Mouse (Mus musculus) limb, embryonic 14.5 days (tissue): ENCODE results near the gene Ubxn2a. TPM values are rescaled to one million over a fixed set of nuclear protein-coding genes. Genes with fewer than 3 reads are reported as not detected.
A peak's percentile ranks its signal among the peaks of the same experiment; 100 is the strongest.

ENCODE experiments used
- ATAC-seq: fragments of 200-750 bp; cut with Nextera tagmentation; 2 replicates; pipeline ENCODE4 v1.8.0; 2017; ENCODE audit warnings: low read depth, moderate number of reproducible peaks, moderate TSS enrichment; ENCODE audit not compliant: low FRiP score
- DNase-seq: peaks from one replicate; pipeline ENCODE4 v3.0.0-alpha.2; 2015; ENCODE audit warnings: low spot score
- H3K27ac ChIP-seq: fragments of 300-500 bp; sonication (generic); replicated peaks from 2 replicates; pipeline ENCODE4 v1.5.1; 2014; ENCODE audit warnings: low read depth, mild to moderate bottlenecking, low read length, moderate library complexity, mixed read lengths
- H3K27me3 ChIP-seq: fragments of 300-500 bp; sonication (generic); 2 replicates; pipeline ENCODE4 v1.6.1; 2014; ENCODE audit warnings: low read length, mixed read lengths; ENCODE audit not compliant: control insufficient read depth, insufficient read depth
- H3K36me3 ChIP-seq: fragments of 300-500 bp; sonication (generic); 2 replicates; pipeline ENCODE4 v1.6.1; 2014; ENCODE audit warnings: mild to moderate bottlenecking, low read length, moderate library complexity, mixed read lengths; ENCODE audit not compliant: control insufficient read depth, insufficient read depth
- H3K4me1 ChIP-seq: fragments of 300-500 bp; sonication (generic); 2 replicates; pipeline ENCODE4 v1.6.1; 2014; ENCODE audit warnings: antibody characterized with exemption, low read length, mixed read lengths; ENCODE audit not compliant: control insufficient read depth, insufficient read depth
- H3K4me2 ChIP-seq: fragments of 300-500 bp; sonication (generic); replicated peaks from 2 replicates; pipeline ENCODE4 v1.6.1; 2014; ENCODE audit warnings: low read depth, mild to moderate bottlenecking, low read length, moderate library complexity; ENCODE audit not compliant: severe bottlenecking
- H3K4me3 ChIP-seq: fragments of 300-500 bp; sonication (generic); replicated peaks from 2 replicates; pipeline ENCODE4 v1.5.1; 2014; ENCODE audit warnings: low read length
- H3K9ac ChIP-seq: fragments of 300-500 bp; sonication (generic); 2 replicates; pipeline ENCODE4 v1.6.1; 2014; ENCODE audit warnings: mild to moderate bottlenecking, low read depth, low read length, moderate library complexity; ENCODE audit not compliant: severe bottlenecking
- H3K9me3 ChIP-seq: fragments of 300-500 bp; sonication (generic); 2 replicates; pipeline ENCODE4 v1.6.1; 2016; ENCODE audit warnings: low read length; ENCODE audit not compliant: control insufficient read depth
- POLR2A ChIP-seq: fragments of 200-500 bp; IDR thresholded peaks from 2 replicates; pipeline ENCODE4 v1.8.0; 2012; ENCODE audit warnings: inconsistent platforms, mild to moderate bottlenecking, moderate library complexity, borderline replicate concordance; ENCODE audit not compliant: insufficient read depth, insufficient read length; ENCODE audit errors: extremely low read depth
- WGBS: fragments of 180-500 bp; shearing (Covaris S2); extraction: QIAGEN DNeasy Blood & Tissue Kit; methylation state at CpG from one replicate; pipeline ENCODE4 v1.1.7; 2014; 5-methylcytosine and 5-hydroxymethylcytosine counted together
- polyA plus RNA-seq, 2 experiments: library from polyadenylated mRNA; depleted of rRNA in 1 of 2; stranded (reverse) in 1 of 2; unstranded in 1 of 2; fragments of >200 nt; fragmentation: Nextera tagmentation in 1 of 2; extraction: Ambion mirVana in 1 of 2; gene quantifications; 2 replicates each; pipeline versions ENCODE4 v1.2.1 to v1.2.3; 2012 to 2014

Gene Ubxn2a
- polyA plus RNA-seq (2012; rRNA removed) (4.6 and 5.8 TPM in 2 replicates), polyA plus RNA-seq (2014; fragmentation: Nextera tagmentation; extraction: Ambion mirVana) (18.2 and 22.9 TPM in 2 replicates)

DNA sequence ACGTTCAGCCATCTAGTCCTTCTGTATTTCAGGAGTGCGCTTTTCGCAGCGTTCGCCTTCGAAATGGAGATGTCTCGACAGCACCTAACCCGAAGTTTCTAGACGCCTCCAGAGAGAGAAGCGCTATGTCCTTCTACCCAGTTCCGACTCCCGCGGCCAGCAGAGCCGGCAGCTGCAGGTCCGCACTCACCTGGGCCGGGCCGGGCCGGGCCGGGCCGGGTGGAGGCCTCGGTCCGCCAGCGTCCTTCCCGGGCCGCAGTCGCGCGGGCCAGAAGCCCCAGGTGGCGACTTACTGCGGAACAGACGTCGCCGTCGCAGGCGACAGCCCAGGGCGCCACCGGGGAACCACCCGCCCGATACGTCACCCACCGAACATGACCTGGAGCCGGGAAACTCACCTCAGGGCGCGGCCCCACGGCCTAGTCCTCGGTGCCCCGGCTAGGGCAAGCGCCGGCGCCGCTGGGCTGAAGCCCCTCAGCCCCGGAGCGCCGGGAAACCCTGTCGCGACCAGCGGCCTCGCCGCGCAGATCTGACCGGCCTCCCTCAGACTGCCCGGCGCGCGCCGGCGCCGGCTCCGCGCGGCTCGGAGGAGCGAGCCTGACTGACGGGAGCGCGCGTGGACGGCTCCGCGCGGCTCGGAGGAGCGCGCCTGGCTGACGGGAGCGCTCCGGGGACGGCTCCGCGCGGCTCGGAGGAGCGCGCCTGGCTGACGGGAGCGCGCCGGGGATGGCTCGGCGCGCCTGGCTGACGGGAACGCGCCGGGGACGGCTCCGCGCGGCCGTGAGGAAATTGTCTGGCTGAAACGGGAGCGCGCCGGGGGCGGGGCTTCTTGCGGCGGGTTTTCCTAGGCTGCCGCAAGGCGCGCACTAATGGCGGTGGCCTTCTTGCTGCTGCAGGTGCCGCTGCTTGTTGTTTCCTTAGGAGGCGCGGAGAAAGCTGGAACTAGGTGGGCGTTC lies at the start of gene Ubxn2a:
TSS of gene Ubxn2a (minus strand) at position 755 of the 956 bp plus-strand sequence.
- Histone ChIP-seq H3K4me2 (peak within 1 kb of the TSS; percentile 78), H3K4me3 (peak within 1 kb of the TSS; percentile 76), H3K36me3 (no peaks in the 10 kb centered on the region), H3K27ac (peak within 1 kb of the TSS; percentile 80), H3K27me3 (no peaks in the 10 kb centered on the region), H3K9me3 (no peaks in the 10 kb centered on the region), H3K4me1 (no peaks in the 10 kb centered on the region), H3K9ac (peak within 1 kb of the TSS; percentile 84)
- DNase-seq, result peak; percentile 93
- WGBS, result under 1% methylated on average over 107 of the region's 125 CpGs
- peak; percentile 85; the same call in 1 of the 2 replicates for TF ChIP-seq POLR2A
- ATAC-seq, result peak; percentile 92

GRCm38 (mm10) chr12:4953156-4953555 lies 45.7 kb upstream of the Ubxn2a start:
- TF ChIP-seq POLR2A, result no peak

DNA sequence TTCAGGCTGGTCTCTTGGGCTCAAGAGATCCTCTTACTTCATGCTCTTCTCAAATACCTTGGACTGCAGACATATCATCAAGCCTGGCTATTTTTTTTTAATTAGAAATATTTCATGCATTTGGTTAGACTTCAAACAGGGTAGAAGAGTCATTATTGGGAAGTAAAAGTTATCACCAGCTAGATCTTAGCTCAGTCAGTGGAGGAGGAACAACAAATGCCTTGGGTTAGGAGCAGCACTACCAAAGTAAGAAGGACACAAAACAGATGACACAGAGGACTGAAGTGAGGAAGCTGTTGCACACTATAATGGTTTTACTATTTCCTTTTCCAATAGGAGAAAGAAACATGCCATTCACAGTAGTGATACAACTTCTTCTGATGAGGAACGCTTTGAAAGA lies 44.8 kb upstream of the Ubxn2a start:
- no peak for TF ChIP-seq POLR2A
- WGBS, result 90% methylated on average over 1 of the region's 1 CpGs
- DNase-seq, result no peak

More at GRCm38 (mm10) chr12:4953156-4953555, 45.7 kb upstream of the Ubxn2a start:
- Histone ChIP-seq H3K4me1 (no peaks in the 10 kb centered on the region), H3K36me3 (peaks cover 72% of the 10 kb centered on the region), H3K9me3 (no peaks in the 10 kb centered on the region), H3K4me3 (no peak overlapping the region), H3K27ac (no peak overlapping the region), H3K4me2 (no peak overlapping the region), H3K27me3 (no peaks in the 10 kb centered on the region), H3K9ac (no peak overlapping the region)
- DNase-seq, result no peak
- WGBS, result 95% methylated on average over 4 of the region's 4 CpGs
- ATAC-seq, result no peak

DNA sequence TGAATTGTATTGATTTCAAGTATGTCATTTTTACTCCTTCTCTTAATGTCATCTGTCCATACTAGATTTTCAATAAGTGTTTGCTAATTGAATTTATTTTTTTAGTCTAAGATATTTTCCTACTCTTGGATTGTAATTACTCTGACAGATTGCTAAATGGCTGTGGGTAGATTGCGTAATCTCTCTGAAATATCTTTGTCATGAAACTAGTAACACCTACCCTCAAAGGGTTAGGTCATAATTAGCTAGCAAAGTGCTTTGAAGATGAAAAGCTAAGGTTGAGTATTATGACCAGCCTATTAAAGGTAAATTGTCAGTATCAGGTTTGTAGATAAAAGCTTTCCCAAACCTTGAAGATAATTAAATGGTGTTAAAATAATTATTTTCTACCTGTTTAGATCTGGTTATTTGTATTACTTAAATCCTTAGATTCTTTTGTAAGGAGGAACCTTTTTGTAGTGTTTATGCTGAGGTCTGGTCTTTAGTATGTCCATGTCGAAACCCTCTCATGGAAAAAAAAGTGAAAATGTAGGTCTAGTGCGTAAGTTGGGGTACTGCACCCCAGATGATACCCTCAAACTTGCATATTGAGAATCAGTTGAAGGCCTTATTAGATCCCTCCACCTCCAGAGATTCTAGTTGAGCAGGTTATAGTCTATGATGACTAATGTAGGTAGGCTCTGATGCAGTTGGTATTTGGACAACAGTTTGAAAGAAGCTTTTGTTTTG lies 23.5 kb upstream of the Ubxn2a start:
- Histone ChIP-seq H3K36me3 (no peaks in the 10 kb centered on the region), H3K9ac (no peak overlapping the region), H3K4me2 (no peak overlapping the region), H3K27me3 (no peaks in the 10 kb centered on the region), H3K27ac (no peak overlapping the region), H3K4me1 (no peaks in the 10 kb centered on the region), H3K9me3 (no peaks in the 10 kb centered on the region), H3K4me3 (no peak overlapping the region)
- 89% methylated on average over 3 of the region's 3 CpGs for WGBS
- DNase-seq (no peak), ATAC-seq (no peak)
- TF ChIP-seq POLR2A, result no peak

More for the DNA sequence above, 44.8 kb upstream of the Ubxn2a start:
- no peaks in the 10 kb centered on the region for H3K9me3 ChIP-seq
- ATAC-seq, result no peak
- H3K4me2 ChIP-seq, result no peak overlapping the region
- no peak overlapping the region for H3K27ac ChIP-seq
- H3K4me3 ChIP-seq, result no peak overlapping the region
- no peak overlapping the region for H3K9ac ChIP-seq
- H3K4me1 ChIP-seq, result no peaks in the 10 kb centered on the region
- H3K27me3 ChIP-seq, result no peaks in the 10 kb centered on the region
- H3K36me3 ChIP-seq, result peaks cover 79% of the 10 kb centered on the region

GRCm38 (mm10) chr12:4928197-4928596 lies 20.7 kb upstream of the Ubxn2a start:
- Histone ChIP-seq H3K4me2 (no peak overlapping the region), H3K27me3 (no peaks in the 10 kb centered on the region), H3K4me3 (no peak overlapping the region), H3K36me3 (no peaks in the 10 kb centered on the region), H3K9me3 (no peaks in the 10 kb centered on the region), H3K27ac (no peak overlapping the region), H3K9ac (no peak overlapping the region), H3K4me1 (no peaks in the 10 kb centered on the region)
- 100% methylated on average over 2 of the region's 2 CpGs for WGBS
- DNase-seq (no peak), ATAC-seq (no peak)
- no peak for TF ChIP-seq POLR2A
